Mouse (Mus musculus) testis, adult 2 months (tissue): ENCODE data around the gene Hist1h2ae.
"Not testable (repeated sequence)": the region's sequence is repeated elsewhere in the genome, so short reads cannot be mapped to it uniquely, and the experiment has no call there.

Source experiments
- CTCF ChIP-seq: fragments of 200-500 bp; IDR thresholded peaks from 2 replicates; pipeline ENCODE4 v1.5.1; 2012; ENCODE audit warnings: low read depth, mild to moderate bottlenecking, inconsistent platforms, low read length, moderate library complexity; ENCODE audit not compliant: control insufficient read depth, insufficient read depth, insufficient replicate concordance
- POLR2A ChIP-seq: fragments of 200-500 bp; IDR thresholded peaks from 2 replicates; pipeline ENCODE4 v1.6.1; 2012; ENCODE audit warnings: low read depth, mild to moderate bottlenecking, inconsistent platforms, low read length, moderate library complexity; ENCODE audit not compliant: control insufficient read depth

DNA sequence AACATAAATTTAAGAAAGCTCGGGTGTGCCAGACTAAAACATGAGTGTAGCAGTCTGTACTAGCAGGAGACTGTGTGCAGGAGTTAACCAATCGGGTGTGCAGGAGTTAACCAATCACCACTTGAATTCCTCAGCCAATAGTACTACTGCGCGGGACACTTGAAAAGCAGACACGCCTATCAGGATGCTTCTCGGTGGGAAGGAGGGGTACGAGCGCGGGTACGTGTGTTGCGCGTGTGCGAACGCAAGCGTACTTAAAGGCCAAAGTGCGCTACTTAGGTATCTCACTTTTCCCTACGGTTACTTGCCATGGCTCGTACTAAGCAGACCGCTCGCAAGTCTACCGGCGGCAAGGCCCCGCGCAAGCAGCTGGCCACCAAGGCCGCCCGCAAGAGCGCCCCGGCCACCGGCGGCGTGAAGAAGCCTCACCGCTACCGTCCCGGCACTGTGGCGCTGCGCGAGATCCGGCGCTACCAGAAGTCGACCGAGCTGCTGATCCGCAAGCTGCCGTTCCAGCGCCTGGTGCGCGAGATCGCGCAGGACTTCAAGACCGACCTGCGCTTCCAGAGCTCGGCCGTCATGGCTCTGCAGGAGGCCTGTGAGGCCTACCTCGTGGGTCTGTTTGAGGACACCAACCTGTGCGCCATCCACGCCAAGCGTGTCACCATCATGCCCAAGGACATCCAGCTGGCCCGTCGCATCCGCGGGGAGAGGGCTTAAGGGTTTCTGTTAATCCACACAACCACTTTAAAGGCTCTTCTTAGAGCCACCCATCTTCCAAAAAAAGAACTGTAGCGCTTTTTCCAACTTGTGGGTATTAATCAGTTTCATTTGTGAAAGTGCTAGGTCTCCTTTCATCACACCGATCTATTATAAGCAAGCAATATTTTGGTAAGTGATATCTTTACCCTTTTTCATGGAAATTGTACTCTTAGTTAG, 35.6 kb downstream of the Hist1h2ae start, which contains the start of gene Hist1h3g:
- TF ChIP-seq POLR2A: peak; percentile 43; the same call in 1 of the 2 replicates
- TF ChIP-seq CTCF: not testable (repeated sequence)
